Mouse (Mus musculus) hindbrain, embryonic 11.5 days (tissue): ENCODE measurements around the gene Hoxc5. TPM values are rescaled to one million over a fixed set of nuclear protein-coding genes. Genes with fewer than 3 reads are reported as not detected.

Experiments used
- ATAC-seq: fragments of 200-750 bp; cut with Nextera tagmentation; 2 replicates; pipeline ENCODE4 v1.8.0; 2017; ENCODE audit warnings: mild to moderate bottlenecking, moderate TSS enrichment, moderate library complexity; ENCODE audit not compliant: low FRiP score
- DNase-seq: peaks from one replicate; pipeline ENCODE4 v3.0.0-alpha.2; 2015; ENCODE audit warnings: low spot score
- H3K27ac ChIP-seq: fragments of 300-500 bp; sonication (generic); 2 replicates; pipeline ENCODE4 v1.5.1; 2014; ENCODE audit warnings: mild to moderate bottlenecking, low read depth, low read length
- H3K27me3 ChIP-seq: fragments of 300-500 bp; sonication (generic); 2 replicates; pipeline ENCODE4 v1.6.1; 2014; ENCODE audit warnings: mild to moderate bottlenecking, low read length, moderate library complexity, mixed read lengths; ENCODE audit not compliant: control insufficient read depth, insufficient read depth
- H3K36me3 ChIP-seq: fragments of 300-500 bp; sonication (generic); 2 replicates; pipeline ENCODE4 v1.6.1; 2014; ENCODE audit warnings: mild to moderate bottlenecking, low read length, moderate library complexity, mixed read lengths; ENCODE audit not compliant: control insufficient read depth, insufficient read depth
- H3K4me1 ChIP-seq: fragments of 300-500 bp; sonication (generic); replicated peaks from 2 replicates; pipeline ENCODE4 v1.6.1; 2014; ENCODE audit warnings: low read length, mixed read lengths; ENCODE audit not compliant: control insufficient read depth, insufficient read depth
- H3K4me2 ChIP-seq: fragments of 300-500 bp; sonication (generic); replicated peaks from 2 replicates; pipeline ENCODE4 v1.6.1; 2014; ENCODE audit warnings: mild to moderate bottlenecking, low read depth, low read length
- H3K4me3 ChIP-seq: fragments of 300-500 bp; sonication (generic); 2 replicates; pipeline ENCODE4 v1.5.1; 2014; ENCODE audit warnings: low read depth, low read length
- H3K9ac ChIP-seq: fragments of 300-500 bp; sonication (generic); 2 replicates; pipeline ENCODE4 v1.6.1; 2014; ENCODE audit warnings: low read depth, low read length
- H3K9me3 ChIP-seq: fragments of 300-500 bp; sonication (generic); 2 replicates; pipeline ENCODE4 v1.6.1; 2016; ENCODE audit warnings: low read length; ENCODE audit not compliant: control insufficient read depth
- WGBS: fragments of 180-500 bp; shearing (Covaris S2); extraction: QIAGEN DNeasy Blood & Tissue Kit; methylation state at CpG from one replicate; pipeline ENCODE4 v1.1.7; 2014; 5-methylcytosine and 5-hydroxymethylcytosine counted together
- polyA plus RNA-seq: library from polyadenylated mRNA; unstranded; fragments of >200 nt; fragmentation: Nextera tagmentation; extraction: Ambion mirVana; gene quantifications from 2 replicates; pipeline ENCODE4 v1.2.1, GENCODE M21; 2014

The Hoxc5 gene
- polyA plus RNA-seq, 1 experiment from 2014 or later: 21.0 TPM

DNA sequence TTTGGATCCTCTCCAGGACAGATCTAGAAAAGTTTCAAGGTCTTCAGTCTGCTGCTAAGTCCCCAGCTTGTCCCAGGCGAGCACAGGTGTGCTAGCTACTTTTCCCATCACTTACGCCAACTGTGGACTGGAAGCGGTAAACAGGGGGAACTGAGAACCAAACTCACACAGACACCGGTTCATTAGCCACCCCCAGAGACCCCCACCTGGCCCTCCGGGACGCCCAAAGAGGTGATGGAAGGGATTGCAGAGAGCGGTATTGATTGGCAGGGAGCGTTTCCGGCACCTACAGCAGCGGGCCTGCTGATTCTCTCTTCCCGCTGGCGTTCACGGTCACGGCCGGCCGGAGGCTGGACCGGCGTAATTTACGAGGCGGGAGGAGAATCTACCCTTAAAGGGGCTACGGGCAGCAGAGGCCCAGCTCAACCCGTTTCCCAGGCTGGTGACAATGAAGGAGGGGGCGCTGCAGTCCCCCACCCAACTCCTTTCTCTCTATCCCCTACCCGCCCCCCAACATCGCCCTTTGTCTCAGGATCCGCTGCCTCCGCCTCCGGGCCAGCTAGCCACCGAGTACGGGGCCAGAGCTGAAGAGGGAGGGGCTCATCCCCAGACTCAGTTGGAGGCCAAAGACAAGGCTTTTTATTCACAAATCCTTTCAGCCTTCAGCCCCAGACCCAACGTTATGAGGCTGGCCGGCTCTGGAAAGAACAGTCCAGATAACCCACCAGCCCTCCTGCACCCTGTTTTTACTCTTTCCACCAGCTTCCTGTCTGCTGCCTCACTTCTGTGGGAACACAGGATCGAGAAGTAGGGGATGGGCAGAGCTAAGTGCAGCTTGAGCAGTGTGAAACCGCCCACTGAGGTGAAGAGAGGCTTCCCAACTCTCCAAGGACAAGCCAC lies 27.7 kb upstream of the Hoxc5 start:
- peaks cover 2% of the 10 kb centered on the region for H3K4me1 ChIP-seq
- no peak overlapping the region for H3K4me2 ChIP-seq
- ATAC-seq (no peak), DNase-seq (no peak)
- no peak overlapping the region for H3K27ac ChIP-seq
- peaks cover 99% of the 10 kb centered on the region for H3K27me3 ChIP-seq
- no peak overlapping the region for H3K9ac ChIP-seq
- under 1% methylated on average over 34 of the region's 34 CpGs for WGBS
- no peaks in the 10 kb centered on the region for H3K36me3 ChIP-seq
- H3K4me3 ChIP-seq: no peak overlapping the region
- H3K9me3 ChIP-seq: no peaks in the 10 kb centered on the region

DNA sequence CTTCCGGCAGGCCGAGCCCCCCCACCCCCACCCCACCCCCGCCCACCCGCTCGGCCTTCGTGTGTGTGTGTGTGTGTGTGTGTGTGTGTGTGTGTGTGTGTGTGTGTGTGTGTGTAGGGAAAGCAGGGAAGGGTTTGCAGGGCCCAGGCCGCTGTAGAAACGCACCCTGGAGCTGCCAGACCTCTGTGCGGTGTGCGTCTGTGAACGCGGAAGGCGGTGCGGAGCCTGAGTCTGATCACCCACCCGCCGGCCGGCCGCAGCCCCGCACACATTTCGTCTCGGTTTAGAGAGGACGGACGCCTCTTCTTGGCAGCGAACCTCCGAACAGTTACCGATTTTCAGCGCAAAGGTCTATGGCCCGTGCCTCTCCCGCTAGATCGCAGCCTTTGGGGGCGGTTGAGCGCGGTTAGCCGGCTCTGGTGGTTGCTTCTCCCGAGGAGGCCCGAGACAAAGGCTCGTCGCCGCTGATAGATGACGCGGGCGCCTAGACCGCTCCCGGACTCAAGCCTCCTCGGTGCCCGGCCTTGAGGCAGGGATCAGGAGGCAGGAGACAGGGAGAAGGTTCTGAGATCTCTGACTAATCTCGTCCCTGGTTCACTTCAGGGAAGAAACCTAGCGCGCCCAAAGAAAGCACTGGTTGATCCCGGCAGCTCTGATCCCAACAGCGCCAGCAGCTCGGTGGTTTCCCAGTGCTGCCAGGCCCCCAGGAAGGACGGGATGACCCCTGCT lies 24.3 kb upstream of the Hoxc5 start:
- no peak overlapping the region for H3K4me3 ChIP-seq
- peaks cover 99% of the 10 kb centered on the region for H3K27me3 ChIP-seq
- DNase-seq (no peak), ATAC-seq (0 out of 2 replicates have a peak, but pooled peaks have one; percentile 30)
- H3K9me3 ChIP-seq: no peaks in the 10 kb centered on the region
- peaks cover 2% of the 10 kb centered on the region for H3K4me1 ChIP-seq
- no peak overlapping the region for H3K27ac ChIP-seq
- H3K4me2 ChIP-seq: no peak overlapping the region; the same call in 1 of the 2 replicates
- H3K9ac ChIP-seq: no peak overlapping the region
- no peaks in the 10 kb centered on the region for H3K36me3 ChIP-seq
- WGBS: 1% methylated on average over 47 of the region's 53 CpGs

DNA sequence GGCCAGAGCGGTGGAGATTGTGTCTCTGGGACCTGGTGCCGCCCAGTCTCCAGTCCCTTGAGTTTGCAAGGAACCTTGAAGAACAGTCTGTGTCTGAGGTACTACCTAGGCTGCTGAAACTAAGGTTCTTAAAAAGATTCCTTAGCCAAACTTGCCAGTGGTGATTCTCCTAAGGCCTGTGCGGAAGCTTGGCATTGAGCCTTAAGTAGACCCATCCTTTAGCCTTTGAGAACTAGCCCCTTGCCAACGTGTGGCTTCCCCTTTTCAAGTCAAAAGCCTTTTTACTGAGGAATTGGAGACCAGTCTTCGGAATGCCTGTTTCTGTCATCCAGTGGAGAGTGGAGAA lies 23.8 kb upstream of the Hoxc5 start:
- DNase-seq: peak; percentile 61
- H3K9ac ChIP-seq: no peak overlapping the region
- no peaks in the 10 kb centered on the region for H3K9me3 ChIP-seq
- no peak for ATAC-seq
- no peak overlapping the region for H3K4me2 ChIP-seq
- H3K36me3 ChIP-seq: no peaks in the 10 kb centered on the region
- H3K27me3 ChIP-seq: peaks cover 99% of the 10 kb centered on the region
- no peak overlapping the region for H3K27ac ChIP-seq
- no peak overlapping the region for H3K4me3 ChIP-seq
- 1% methylated on average over 5 of the region's 5 CpGs for WGBS
- peaks cover 2% of the 10 kb centered on the region for H3K4me1 ChIP-seq

DNA sequence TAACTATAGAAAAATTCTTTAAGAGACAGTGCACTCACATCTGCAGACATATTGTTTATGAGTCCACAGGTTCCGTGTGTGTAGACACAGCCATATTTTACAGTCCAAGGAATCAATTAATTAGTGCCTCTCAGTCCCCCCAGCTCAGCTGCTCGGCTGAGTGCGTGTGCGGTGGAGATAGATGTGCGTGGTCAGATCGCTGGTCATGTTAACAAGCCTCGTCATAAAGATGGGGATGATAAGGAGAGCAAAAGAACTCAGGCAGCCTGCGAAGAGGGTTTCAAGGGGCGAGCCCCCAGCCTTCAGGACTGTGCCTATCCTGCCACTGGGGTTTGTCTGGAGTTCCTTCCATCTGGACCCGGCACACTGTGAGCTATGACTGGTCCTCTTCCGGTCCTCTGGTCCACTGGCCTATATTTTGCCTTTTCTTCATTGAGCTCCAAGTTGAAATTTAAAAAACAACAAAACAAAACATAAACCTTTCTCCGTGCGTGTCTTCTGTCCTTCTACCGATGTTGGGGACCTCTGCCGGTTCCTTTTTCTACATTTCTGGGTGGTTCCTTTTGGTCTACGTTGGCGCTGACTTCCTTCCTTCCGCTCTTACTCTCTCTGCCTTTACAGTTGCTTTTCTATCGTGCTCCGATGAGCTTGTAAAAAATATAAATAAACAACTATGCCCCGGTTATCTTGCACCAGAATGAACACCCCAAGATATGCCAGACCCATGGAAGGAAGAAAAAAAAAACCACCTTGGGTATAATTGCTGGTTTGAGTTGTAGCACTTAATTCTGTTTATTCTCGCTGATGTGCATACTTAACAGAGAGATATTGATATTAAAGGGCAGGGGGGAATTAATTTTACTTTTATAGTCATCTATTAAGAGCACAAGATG lies 21.8 kb upstream of the Hoxc5 start:
- Histone ChIP-seq H3K27me3 (peaks cover 98% of the 10 kb centered on the region), H3K4me2 (no peak overlapping the region), H3K4me3 (no peak overlapping the region), H3K4me1 (peaks cover 2% of the 10 kb centered on the region; the same call in 1 of the 2 replicates), H3K36me3 (no peaks in the 10 kb centered on the region), H3K27ac (no peak overlapping the region), H3K9ac (no peak overlapping the region), H3K9me3 (no peaks in the 10 kb centered on the region)
- WGBS: 9% methylated on average over 22 of the region's 22 CpGs
- DNase-seq (no peak), ATAC-seq (no peak)

DNA sequence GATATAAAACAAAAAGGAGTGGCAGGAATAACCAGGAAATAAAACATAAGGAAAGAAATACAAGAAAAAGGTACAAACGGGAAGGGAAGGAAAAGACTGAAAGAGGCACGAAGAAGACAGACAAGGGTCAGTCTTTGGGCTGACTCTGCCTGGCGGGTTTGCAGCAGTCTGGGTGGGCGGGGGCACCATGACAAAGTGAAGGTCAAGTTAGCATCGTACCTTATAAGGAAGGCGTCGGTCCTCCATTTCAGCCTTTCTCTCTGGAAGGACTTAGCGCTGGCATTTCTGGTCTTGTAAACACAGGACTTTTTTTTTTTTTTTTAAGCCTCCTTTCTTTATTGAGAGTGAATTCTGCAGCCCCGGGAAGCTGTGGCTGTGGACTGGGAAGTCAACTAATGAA lies 20.0 kb upstream of the Hoxc5 start:
- Histone ChIP-seq H3K4me2 (no peak overlapping the region), H3K9ac (no peak overlapping the region)

DNA sequence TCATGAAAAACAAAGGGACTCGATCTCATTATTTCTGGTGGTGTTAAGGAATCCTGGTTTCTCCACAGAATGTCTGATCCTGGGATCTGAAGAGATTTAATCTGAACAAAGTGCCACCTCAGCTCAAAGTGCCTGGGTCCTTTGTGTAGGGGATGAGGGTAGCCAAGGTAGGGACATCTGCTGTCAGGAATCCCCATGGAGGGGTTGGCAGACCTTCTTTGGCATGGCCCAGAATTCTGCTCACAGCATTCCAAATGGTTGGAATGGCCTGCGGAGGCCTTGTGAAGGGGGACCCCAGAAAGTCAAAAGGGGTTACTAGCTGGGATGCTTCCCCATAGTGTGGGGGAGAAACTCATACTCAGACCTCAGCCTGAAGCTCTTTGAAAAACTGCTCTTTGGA lies 18.4 kb upstream of the Hoxc5 start:
- 11% methylated on average over 2 of the region's 2 CpGs for WGBS
- Histone ChIP-seq H3K4me1 (no peaks in the 10 kb centered on the region), H3K27me3 (peaks cover 98% of the 10 kb centered on the region), H3K4me2 (no peak overlapping the region), H3K9me3 (no peaks in the 10 kb centered on the region), H3K9ac (no peak overlapping the region), H3K4me3 (no peak overlapping the region), H3K27ac (no peak overlapping the region), H3K36me3 (no peaks in the 10 kb centered on the region)
- ATAC-seq (no peak), DNase-seq (no peak)

More for the DNA sequence above, 20.0 kb upstream of the Hoxc5 start:
- Histone ChIP-seq H3K36me3 (no peaks in the 10 kb centered on the region), H3K27me3 (peaks cover 98% of the 10 kb centered on the region), H3K4me1 (peaks cover 2% of the 10 kb centered on the region; the same call in 1 of the 2 replicates), H3K4me3 (no peak overlapping the region), H3K9me3 (no peaks in the 10 kb centered on the region), H3K27ac (no peak overlapping the region)
- 2% methylated on average over 9 of the region's 9 CpGs for WGBS
- no peak for DNase-seq
- no peak for ATAC-seq

DNA sequence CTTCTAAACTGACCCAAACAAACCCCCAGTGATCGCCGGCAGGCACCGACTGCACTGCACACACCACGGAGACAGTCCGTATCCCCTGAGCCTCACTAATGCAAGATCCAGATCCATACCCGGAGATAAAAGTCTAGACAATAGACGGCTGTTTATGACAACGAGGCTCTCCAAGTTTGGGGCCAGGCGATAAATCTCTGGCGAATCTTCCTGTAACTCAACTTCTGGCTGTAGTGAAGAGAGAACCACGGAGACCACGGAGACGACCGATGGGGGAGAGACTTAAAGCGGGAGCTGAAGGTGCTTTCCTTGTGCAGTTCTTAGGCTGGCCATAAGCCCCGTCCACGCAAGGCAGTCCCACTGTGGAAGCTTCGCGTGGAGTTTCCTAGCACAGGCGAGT lies 17.5 kb upstream of the Hoxc5 start:
- H3K4me2 ChIP-seq: no peak overlapping the region

DNA sequence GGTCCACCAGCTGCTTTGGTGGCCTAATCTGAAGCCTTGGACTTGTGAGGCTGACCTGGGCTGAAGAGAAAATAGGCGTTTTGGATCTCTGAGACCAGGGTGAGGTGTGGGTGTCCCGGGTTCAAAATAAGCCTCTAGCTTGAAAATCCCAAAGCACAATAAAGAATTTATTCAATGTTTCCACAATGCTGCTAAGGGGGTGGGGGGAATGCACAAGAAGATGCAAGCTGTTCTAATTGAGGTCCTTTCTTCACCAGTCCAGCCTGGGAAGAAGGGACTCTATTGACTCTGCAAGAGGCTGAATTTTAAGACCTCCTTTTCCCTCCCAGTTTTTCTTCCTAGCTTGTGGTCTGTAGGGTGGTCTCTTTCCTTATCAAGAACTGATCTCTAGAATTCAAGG lies 16.4 kb upstream of the Hoxc5 start:
- 4% methylated on average over 2 of the region's 2 CpGs for WGBS
- no peak overlapping the region for H3K4me3 ChIP-seq
- H3K27ac ChIP-seq: no peak overlapping the region
- H3K4me1 ChIP-seq: no peaks in the 10 kb centered on the region
- ATAC-seq (no peak), DNase-seq (peak; percentile 48)
- no peaks in the 10 kb centered on the region for H3K36me3 ChIP-seq
- H3K27me3 ChIP-seq: peaks cover 98% of the 10 kb centered on the region
- no peak overlapping the region for H3K9ac ChIP-seq
- no peaks in the 10 kb centered on the region for H3K9me3 ChIP-seq
- H3K4me2 ChIP-seq: no peak overlapping the region

More for the DNA sequence above, 17.5 kb upstream of the Hoxc5 start:
- Histone ChIP-seq H3K27ac (no peak overlapping the region), H3K9ac (no peak overlapping the region), H3K27me3 (peaks cover 99% of the 10 kb centered on the region), H3K4me3 (no peak overlapping the region), H3K36me3 (no peaks in the 10 kb centered on the region), H3K4me1 (no peaks in the 10 kb centered on the region), H3K9me3 (no peaks in the 10 kb centered on the region)
- WGBS: 2% methylated on average over 20 of the region's 20 CpGs
- ATAC-seq: no peak
- DNase-seq: peak; percentile 64
